Mouse (Mus musculus): ENCODE measurements at regions not wholly inside any gene's neighbourhood (a gene's known extent, or its start where the extent isn't known, plus 50 kb on each side); places are given as distances from the start of the nearest gene placed in this dataset.
A peak's percentile ranks its signal among the peaks of the same experiment; 100 is the strongest.

DNA sequence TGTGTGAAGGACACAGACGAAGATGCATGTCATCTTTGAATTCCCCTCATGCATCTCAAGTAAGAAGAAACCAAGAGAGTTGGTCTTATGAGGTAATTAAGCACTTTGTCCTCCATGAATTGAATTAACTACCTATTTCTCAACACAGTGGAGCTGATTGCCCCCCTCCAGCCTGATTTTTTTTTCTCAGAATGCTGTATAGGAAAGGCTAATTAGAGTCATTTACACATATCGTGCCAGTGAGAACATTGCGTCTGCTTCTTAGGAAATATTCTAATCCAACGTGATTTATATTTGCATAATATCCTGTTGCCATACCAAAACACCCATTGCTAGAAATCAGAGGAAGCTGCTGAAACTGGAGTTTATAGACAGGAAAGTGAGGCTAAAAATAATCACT, 414.8 kb downstream of the Adam3 start:
- intact Hi-C loops (cut with DNase I; ENCODE audit: low total_unique reads): no loop called here
- no peak for DNase-seq

DNA sequence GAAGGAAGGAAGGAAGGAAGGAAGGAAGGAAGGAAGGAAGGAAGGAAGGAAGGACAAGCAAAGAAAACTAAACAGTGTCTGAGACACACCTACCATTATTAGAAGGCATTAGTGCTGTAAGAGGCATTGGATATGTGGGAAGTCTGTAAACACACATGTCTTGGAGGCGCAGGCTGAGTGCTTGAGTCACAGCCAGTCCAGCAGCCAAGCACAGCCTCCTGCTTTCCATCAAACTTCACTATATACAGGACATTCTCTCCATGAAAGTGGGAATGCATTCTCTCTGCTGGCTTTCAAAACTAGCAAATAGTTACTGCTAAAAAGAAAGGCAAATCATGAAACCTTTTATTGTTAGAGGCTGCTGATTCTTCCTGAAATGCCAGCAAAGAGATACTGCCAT, 431.1 kb downstream of the Adam3 start:
- DNase-seq: no peak
- intact Hi-C loops (cut with DNase I; ENCODE audit: low total_unique reads): no loop called here

DNA sequence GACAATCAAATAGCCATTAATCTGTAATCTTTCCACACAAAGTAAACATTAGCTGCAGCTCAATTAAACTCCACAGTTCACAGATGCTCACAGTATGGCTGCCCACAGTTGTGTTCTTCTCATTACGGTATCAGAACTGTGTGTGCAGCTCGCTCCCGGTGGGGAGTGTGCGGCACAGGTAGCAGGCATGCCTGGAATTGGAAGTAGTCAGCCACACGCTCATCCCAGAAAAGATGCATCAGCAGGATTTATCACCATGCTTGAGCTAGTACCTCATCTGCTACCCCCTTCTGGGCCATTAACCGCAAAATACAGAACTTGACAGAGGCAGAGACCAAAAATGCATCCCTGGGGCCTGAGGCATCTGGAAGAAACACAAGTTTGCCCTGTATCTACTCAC, 437.8 kb downstream of the Adam3 start:
- intact Hi-C loops (cut with DNase I; ENCODE audit: low total_unique reads): no loop called here
- DNase-seq: no peak

DNA sequence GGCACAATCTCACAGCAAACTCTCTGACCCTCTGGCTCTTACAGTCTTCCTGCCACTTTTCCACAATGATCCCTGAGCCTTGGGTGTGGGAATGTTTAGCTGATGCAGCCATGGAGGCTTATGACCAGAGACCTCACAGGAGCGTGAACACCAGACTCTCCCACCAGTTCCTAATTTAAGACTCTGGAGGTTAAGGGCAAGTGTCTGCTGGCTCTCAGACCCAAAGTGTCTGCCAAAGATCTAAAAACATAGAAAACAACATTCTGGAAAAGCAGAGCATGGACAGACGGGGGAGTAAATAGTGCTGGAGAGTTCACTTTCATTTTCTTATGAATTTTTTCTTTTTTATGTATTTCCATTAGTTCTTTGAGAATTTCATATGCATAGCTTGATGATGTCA, 440.7 kb downstream of the Adam3 start:
- DNase-seq: no peak
- intact Hi-C loops (cut with DNase I; ENCODE audit: low total_unique reads): no loop called here

DNA sequence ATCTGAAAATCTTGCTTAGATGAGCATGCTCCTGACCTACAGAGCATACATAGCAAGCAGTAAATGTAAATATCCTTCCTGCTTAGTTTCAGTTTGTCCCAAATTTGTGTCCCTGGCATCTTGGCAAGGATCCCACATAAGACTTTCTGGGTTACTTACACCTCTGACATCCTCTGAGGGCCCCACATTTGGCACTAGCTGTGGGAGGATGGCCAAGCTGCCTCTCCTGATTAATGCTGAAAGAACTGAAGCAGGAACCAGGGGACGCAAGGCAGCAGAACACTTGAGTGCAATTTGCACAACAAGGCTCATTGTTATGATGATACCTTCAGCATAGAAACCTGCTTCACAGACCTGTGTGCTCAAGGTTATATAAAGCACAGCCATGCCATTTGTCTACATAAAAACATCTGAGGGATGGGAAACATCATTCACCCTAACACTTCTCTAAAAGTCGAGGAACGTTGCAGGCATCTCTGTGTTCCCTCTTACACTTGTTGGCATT, 441.7 kb downstream of the Adam3 start:
- intact Hi-C loops (cut with DNase I; ENCODE audit: low total_unique reads): no loop called here
- no peak for DNase-seq

DNA sequence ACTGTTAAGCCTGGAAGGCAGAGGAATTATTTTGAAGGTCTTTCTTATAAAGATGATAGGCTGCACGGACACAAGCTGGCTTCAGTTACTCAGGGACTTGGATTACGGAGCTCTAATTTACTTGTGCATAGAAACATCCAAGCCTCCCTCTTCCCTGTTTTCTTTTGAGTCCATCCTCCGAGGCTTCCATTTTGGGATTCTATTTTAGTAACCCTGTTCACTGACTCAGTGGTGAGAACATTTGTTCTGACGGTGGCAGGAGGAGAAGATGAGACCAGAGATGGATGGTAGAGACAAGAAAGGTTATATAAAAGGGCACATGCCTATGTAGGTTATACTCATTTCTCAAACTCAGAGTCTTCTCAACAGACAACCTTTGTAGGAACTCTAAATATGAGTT, 445.4 kb downstream of the Adam3 start:
- intact Hi-C loops (cut with DNase I; ENCODE audit: low total_unique reads): no loop called here
- no peak for DNase-seq

DNA sequence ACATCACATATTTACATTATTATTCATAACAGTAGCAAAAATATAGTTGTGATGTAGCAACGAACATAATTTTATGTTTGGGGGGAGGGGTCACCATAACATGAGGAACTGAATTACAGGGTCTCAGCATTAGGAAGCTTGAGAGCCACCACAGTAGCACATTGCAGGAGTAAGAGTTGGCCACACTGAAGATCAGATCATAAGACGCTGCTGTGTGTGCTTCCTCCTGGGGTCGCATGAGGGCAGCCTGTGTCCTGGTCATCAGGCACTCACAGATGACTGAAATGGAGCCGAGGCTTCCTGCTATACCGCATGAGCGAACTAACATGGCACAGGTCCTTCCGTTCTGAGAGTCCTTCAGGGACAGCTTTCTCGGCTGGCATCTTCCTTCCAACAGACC, 447.3 kb downstream of the Adam3 start:
- DNase-seq: no peak
- intact Hi-C loops (cut with DNase I; ENCODE audit: low total_unique reads): no loop called here

DNA sequence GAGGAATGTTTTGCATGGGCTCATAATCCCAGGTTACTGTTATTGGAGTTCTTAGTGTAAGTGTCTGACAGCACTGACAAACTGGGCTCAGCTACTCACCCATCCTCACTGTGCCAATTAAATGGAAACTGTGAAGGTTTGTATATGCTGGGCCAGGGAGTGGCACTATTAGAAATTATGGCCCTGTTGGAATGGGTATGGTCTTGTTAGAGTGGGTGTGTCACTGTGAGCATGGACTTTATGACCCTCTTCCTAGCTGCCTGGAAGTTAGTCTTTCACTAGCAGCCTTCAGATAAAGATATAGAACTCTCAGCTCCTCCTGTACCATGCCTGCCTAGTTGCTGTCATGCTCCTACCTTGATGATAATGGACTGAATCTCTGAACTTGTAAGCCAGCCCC, 464.3 kb downstream of the Adam3 start:
- intact Hi-C loops (cut with DNase I; ENCODE audit: low total_unique reads): no loop called here
- no peak for DNase-seq

DNA sequence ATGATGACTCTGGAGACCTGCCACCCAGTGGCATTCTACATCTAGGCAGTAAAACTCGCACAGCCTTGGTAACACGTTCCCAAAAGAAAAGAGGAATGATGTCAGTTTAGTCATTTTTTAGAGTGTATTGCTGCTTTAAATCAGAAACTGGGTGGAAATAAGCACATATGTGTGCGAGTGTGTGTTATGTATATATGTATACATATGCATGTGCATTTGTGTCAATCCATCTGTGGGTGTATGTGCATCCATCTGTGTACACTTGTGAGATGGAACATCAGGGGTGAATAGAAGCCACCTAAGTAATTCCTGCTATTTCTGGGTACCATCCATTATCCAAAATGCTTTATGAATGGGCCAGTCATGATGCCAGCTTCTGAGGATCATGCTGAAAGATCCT, 467.0 kb downstream of the Adam3 start:
- intact Hi-C loops (cut with DNase I; ENCODE audit: low total_unique reads): no loop called here

DNA sequence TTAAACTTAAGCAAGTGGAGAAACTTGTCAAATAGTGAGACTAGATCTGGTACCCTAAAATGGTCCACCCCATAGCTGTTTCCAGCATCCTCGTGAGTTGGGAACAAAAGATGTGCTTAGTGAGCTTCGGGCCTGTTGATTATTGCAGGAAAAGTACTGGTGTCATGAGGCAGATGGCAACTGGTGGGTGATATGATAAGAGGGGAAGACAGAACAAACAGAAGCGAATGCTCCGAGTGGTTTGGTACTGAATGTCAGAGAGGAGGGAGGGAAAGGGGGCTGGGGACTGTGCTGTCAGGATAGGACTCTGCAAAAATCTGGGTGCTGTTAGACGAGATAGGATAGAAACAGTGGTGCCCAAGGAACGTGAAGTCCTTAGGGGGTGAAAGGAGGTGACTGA, 483.4 kb downstream of the Adam3 start:
- intact Hi-C loops (cut with DNase I; ENCODE audit: low total_unique reads): no loop called here
- no peak for DNase-seq

More for the DNA sequence above, 467.0 kb downstream of the Adam3 start:
- DNase-seq: no peak

DNA sequence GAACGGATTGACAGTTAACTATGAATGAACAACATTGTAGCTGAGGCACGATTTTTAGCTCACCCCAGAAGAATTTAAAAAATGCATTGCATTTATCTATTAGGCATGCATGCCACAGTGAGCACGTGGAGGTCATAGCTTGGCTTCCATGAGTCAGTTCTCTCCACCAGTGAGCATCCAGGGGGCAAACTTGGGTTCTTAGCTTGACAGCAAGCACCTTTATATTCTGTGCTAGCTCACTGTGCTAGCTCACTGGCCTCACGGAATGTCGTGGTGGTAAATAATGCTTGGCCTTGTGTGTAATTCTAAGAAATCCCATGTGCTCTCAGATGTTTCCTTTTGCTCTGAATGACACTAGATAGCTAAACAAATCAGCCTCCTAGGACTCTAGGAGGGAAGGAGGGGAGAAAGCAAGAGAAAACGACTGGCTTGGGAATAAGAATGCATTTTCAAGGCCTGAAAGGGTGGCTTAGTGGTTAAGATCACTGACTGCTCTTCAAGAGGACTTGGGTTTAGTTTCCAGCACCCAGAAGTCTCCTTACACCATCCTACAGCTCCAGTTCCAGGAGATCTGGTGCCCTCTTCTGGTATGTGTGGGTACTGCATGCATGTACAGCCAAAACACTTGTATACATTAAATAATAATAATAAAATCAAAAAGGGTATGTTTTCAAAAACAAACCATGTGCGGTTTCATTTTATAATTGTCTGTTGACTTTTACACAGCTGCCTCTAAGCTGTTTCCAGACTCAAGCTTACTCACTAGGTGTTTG, 485.3 kb downstream of the Adam3 start:
- no peak for DNase-seq
- intact Hi-C loops (cut with DNase I; ENCODE audit: low total_unique reads): no loop called here

DNA sequence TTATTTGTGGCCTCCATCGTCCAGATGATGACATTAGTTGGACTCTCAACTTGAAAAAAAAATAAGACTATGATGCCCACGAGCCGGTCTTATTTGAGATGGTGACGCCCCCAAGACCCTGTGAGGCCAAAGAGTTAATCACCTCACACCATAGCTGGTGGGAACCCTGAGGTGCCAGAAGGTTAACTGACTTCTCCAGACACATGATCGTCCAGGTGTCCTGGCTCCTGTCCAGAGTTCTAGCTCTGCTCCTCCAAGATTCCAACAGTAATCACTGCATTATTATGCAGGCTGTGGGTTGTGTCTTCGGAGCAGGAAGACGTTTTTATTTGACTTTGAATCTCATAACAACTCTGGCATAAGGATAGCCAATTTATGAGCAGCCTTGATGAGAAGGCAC, 490.7 kb downstream of the Adam3 start:
- intact Hi-C loops (cut with DNase I; ENCODE audit: low total_unique reads): no loop called here
- peak; percentile 15 for DNase-seq

DNA sequence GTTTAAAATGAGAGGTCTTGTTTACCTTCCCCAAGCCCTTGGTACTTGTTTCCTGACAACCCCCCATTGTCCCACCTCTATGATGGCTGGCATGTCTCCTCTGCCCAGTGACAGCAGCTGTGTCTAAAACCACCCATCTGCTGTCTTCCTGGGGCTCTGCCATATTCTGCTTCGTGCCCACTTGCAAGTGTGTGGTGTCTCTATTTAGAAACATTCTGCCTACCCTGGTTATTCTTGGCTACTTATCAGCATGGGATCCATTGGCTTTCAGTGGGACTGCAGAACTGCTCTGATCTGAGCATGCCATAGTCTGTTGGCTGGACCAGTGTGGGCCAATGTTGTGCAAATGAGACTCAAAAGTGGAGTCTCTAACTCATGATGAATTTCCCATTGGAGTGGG, 497.5 kb downstream of the Adam3 start:
- no peak for DNase-seq
- intact Hi-C loops (cut with DNase I; ENCODE audit: low total_unique reads): no loop called here

DNA sequence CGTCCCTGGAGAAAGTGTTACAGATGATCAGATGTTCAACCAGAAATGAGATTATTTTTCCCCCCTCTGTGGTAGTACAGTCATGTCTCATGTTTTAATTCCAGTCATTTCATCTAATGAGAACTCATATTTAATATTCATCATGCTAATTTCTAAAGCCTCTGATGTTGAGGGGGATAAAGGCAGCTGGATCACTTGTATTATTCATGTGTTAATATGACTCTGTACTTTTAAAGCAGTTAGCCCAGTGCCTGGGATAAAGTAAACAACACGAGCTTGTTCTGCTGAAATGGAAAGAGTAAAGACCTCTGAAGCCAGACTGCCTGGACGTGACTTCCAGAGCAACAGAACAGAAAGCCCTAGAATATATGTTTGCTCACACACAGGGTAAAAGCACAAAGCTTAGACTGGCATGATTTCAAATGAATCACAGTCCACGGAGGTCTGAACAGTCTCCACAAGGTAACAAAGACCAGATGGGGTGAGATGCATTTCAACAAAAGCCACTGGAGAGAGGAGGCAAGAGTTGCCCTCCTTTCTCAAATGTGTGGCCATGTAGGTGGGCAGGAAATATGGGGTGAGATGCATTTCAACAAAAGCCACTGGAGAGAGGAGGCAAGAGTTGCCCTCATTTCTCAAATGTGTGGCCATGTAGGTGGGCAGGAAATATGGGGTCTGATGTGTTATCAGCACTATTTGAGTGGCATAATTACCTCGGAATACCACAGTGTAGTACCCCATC, 498.1 kb downstream of the Adam3 start:
- intact Hi-C loops (cut with DNase I; ENCODE audit: low total_unique reads): no loop called here
- no peak for DNase-seq

DNA sequence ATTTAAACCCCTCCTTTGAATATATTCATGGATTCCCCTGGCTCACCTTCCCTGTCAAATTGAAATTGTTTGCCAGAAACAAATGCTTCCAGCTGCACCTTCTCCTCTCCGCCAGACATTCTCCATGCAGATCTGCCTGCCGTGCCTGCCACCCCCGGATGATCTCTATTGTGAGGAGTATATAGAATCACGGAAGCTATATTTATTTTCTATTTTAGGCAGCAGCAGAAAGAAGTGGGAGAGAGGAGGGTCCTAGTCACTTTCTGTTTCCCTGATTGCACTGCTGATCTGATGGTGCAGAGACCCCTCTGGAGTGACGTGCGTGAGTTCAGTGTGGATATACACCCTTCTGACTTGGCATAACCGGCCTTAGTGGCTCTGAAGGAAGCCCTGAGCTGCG, 505.4 kb downstream of the Adam3 start:
- no peak for DNase-seq
- intact Hi-C loops (cut with DNase I; ENCODE audit: low total_unique reads): no loop called here

DNA sequence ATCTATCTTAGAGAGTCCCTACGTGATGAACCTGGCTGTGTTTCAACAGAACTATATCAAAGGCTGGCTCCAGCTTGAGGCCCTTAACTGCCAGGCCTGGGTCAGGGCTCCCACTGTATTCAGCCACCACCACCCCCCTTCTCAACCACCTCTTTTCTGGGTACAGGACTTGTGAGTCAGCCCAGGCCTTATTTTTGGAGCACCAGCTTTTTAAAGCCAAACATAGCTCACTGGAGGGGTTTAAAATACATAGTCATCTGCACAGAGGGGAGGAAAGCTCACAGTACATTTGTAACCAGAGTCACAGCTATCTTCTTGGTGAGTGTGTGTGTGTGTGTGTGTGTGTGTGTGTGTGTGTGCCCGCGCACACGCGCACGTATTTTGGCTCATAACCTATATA, 509.0 kb downstream of the Adam3 start:
- no peak for DNase-seq
- intact Hi-C loops (cut with DNase I; ENCODE audit: low total_unique reads): no loop called here

DNA sequence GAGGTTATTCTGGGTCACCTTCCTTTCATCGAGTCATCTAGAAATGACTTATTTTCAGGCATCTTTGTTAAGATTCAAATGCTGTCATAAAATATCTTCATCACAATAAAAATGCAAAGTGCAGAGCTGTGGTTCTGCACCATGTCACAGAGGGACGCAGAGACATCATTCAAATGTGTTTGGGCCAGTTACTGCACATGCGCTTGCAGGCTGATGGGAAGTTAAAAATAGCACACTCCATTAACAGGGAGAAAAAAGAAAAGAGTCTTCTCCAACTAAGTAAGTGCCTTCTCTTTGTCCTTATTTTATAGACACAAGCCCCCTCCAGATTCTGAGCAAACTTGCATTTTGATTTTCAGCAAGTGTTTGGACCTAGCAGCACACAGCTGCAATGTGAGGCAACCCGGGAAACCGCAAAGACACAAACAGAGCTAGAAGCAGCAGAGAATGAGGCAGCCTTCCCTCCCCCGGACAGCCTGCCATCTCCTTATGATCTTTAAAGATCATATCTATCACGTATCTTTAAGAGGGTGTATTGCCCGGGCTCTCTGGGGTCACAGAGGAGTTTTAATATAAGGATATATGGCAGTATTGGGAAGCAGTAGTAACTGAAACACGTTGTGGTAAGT, 510.0 kb downstream of the Adam3 start:
- intact Hi-C loops (cut with DNase I; ENCODE audit: low total_unique reads): no loop called here
- DNase-seq: no peak

DNA sequence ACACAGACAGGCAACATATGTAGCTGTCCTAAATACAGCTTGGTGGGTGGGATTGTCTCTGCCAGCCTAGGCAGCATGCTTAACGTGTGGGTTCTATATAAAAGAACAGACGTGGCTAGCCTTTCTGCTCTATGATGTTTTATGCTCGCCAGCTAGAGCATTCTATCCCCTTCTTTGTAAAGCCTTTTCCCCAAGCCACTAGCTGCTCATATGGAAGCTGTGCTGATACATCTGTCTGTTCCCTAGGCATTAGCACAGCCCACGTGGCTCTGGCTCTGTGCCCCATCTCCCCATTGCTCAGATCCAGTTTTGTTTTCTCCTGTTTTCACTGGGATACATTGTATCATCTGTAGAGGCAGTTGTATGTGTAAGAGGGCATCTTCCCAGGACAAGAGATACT, 511.3 kb downstream of the Adam3 start:
- intact Hi-C loops (cut with DNase I; ENCODE audit: low total_unique reads): no loop called here
- DNase-seq: no peak

DNA sequence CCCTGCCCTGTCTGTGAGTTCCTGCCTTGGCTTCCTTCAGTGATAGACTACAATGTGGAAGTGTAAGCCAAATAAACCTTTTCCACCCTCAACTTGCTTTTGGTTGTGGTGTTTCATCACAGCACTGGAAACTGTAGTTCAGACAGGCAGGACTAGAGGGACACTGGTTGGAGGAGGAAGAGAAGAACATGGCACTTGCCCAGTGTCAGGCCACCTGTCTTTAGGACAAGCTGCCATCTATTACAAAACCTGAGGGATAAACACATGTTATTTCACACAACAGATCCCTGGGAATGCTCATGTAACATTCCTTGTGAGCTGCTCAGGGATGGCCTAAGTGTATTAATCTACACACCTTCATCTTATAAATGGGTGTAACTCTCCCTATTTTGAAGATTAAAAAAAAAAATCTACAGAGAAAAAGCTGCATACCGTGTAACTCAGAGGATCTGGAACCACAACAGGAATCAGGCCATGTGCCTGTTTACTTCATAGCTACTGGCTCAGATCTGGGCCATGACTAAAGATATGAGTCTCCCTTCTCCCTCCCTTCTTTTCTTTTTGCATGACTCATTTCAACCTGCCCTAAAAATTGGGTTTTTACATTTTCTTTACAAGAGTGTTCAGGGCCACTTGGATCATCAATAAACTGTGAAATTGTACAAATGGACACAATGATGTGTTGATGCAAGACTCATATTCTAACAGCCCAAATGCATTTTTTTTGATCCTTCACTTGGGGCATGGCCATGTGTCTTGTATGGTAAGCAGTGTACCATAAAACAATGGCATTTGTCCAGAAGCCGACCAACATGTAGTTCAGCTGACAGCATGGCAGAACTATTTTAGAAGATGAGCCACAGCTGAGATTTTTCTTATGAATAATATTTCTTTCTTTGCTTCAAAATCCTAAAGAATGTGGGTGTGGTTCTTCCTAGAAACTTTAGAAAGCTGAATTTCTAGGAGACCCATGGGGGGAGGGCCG, 513.1 kb downstream of the Adam3 start:
- intact Hi-C loops (cut with DNase I; ENCODE audit: low total_unique reads): no loop called here
- DNase-seq: no peak

DNA sequence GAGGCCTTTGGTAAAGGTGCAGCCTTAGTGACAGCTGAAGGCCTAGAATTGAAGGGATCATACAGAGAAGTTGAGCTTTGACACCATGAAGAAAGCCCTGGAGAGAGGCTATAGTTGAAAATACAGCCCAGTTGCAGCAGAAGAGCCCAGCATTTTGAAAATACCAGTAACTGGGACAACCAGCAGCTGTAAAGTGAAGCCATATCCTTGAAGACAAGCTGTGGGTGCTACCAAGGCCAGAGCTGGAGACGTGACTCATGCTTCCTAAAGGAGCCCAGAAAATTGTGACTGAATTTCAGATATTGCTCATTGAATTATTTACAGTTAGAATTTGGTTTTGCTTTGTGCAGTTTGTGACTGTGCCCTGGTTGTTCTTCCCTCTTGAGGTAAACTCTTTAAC, 514.6 kb downstream of the Adam3 start:
- intact Hi-C loops (cut with DNase I; ENCODE audit: low total_unique reads): no loop called here
- DNase-seq: no peak

Data from gastrocnemius, postnatal 14 days (tissue).